Mouse (Mus musculus) testis, postnatal 14 days (tissue): ENCODE measurements around the gene Nr3c2.

Experiments
- DNase-seq: peaks from one replicate; pipeline ENCODE4 v3.0.0; 2021; ENCODE audit warnings: low spot score

The Nr3c2 gene

DNA sequence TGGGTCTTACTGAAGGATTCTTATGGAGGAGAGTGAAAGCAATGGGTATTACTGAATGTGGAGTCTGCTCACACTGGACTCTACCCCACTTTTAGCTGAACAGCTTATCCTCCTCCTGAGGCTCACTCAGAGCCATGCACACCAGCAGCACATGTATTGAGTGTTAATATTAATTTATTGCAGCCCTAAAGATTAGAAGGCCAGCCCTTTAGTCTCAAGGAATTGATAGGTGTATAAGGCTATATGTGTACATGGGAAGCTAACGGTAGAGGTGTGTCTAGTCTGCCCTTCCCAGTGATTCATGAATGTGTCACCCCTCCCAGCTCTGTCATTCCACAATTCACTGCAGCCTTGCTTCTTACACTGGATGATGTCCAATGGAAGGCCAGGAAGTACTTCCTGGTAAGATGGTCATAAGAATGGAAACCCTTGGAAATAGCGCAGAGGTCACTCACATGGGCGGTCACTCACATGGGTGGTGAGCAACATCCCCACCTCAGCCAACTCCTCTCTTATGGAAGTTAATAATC is 156.3 kb downstream of the Nr3c2 start:
- DNase-seq: no peak

DNA sequence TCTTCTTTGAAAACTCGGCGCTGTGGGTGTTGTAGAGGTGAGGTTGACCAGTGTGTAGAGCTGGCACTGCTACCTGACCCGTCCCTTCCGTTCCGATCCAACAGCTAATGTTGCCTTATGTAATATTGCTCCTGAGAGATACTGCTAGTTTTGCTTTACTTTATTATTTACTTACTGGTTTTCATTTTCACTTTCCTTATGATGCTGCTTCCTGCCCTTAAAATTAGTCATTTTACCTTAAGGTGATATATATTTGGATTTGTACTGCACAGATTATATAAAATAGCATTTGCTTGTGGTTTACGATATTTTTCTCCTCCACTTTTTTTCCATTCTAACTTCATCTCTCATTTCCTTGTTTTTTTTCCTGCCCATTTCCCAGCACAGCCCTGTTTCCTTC is 157.6 kb downstream of the Nr3c2 start:
- DNase-seq: no peak

DNA sequence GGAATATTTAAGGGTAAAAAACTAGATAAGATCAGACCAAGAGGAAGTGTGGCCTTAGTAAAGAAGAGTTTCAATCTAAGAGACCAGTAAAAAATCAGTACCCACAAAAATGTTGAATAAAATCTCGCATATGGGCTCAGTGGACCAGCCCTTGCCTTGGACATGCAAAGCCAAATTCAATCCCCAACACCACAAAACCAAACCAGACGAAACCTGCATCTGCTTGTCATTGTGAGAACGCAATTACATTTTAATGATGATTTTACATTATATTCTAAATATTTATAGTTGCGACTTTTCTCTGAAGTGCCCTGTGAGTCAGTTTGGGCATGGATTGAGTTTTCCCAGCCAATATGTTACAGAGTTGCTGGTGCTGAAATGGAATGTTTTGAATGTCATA is 183.4 kb downstream of the Nr3c2 start:
- DNase-seq: no peak

DNA sequence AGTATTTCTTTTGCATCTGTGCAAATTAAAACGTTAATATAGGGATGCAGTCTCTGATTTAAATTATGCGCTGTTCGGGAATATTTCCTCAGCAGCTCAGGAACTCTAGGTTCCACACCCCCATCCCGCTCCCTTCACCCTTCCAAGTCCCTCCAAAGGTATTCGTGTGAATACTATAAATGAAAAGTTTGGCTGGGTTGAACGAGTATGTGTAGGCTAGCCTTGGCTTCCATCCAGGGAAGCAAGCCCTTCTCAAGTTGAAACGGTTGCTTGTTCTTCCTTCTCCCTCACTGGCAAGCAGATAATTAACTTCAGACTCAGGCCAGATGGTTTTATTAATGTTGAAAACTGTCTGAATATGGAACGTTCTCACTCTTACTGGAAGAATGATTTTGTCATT is 186.8 kb downstream of the Nr3c2 start:
- DNase-seq: no peak

DNA sequence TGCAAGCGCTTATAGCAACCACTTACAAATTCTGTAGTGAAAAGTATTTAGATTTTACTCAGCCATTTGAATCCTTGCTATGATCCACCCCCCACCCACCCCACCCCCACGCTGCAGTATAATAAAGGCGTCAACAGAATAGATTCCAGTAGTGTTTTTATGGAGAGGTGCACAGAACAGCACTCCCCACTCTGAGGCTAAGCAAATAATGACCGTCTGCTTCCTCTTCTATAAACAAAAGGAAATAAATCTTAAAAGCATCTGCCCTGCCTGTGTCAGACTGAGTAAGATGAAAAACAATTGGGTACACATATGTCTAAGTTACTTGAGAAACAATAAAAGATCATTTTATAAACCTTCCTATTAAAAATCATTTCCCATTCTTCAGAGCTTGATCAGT is 197.5 kb downstream of the Nr3c2 start:
- DNase-seq: no peak

DNA sequence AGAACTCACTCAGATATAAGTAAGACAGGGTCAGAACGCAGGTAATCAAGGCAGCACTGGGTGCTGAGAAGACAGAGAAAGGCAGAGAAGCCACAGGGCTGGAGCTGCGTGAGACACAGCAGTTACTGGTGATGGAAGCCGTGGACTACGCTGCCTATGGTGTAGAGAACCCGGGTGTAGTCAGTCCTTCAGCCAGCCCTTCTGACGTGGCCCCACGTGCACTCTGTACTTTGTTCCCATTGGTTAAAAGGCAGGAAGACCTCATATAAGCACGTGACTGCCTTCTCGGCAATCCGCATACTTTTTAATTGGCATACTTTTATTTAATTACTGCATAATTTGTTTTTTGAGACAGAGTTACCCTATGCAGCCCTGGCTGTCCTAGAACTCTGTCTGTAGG is 198.9 kb downstream of the Nr3c2 start:
- DNase-seq: peak; percentile 33

DNA sequence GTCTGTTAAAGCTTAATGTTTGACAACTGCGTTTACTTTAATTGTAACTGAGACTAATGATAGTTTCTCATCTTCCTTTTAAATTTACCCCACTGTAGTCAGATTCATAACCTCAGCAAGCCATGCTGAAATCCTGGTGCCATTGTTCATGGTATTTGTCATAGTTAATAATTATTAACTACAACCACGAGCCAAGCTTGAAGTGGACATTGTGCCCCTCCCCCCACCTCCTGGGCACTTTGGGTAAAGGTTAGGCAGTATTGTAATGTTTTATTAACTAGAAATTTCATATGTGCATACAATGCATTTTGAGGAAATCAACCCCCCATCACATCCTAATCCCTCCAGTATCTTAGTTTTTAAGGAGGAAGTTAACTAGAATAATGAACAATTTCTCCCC is 201.1 kb downstream of the Nr3c2 start:
- no peak for DNase-seq

DNA sequence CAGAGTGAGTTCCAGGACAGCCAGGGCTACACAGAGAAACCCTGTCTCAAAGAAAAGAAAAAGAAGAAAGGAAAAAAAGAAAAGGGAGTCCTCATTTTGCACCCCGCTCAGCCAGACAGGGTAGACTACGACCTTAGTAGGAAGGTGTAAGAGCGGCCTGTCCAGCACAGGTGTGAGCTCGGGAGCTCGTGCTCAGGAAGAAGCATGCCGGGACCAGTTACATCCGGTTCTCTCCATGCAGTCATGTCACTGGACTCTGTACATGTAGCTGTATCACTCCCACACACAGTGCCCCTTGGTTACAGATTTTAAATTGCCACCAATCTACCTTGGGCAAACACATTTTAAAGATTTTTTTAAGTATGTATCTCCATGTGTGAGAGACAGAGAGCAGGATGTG is 203.6 kb downstream of the Nr3c2 start:
- DNase-seq: no peak

DNA sequence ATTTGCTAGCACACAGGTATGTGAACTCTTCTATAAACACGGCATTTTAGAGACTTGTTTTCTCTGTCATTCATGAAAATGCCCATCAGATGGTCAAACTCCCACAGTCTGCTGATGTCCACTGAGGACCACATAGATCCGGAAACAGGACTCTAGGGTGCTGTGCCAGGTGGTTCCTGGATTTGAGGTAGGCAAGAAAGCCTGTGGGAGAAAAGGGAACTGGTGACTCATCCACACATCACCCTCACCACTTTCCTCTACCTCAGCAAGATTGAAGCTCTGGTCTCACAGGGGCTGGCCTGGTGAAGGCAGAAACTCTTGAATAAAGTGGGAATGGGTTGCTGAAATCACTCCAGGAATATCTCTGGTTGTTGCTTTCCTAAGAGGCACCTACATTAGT is 213.5 kb downstream of the Nr3c2 start:
- no peak for DNase-seq

DNA sequence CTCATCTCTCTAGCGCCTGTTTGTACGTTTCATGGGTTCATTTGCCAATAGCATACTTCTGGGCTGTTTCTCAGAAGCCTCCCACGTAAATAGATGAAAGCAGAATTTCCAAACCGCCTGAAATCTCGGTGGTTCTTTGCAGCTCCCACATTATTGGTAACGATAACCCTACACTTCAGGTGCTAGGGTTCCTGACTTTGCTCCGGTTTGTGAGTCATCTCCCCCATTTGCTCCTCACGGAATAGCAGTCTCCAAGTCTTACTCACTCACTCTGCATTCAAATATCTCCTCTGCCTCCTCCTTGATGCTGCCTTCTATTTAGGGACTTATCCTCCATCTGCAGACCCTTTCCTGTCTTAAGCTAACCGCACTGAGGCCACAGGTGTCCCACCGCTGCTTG is 215.5 kb downstream of the Nr3c2 start:
- DNase-seq: no peak

DNA sequence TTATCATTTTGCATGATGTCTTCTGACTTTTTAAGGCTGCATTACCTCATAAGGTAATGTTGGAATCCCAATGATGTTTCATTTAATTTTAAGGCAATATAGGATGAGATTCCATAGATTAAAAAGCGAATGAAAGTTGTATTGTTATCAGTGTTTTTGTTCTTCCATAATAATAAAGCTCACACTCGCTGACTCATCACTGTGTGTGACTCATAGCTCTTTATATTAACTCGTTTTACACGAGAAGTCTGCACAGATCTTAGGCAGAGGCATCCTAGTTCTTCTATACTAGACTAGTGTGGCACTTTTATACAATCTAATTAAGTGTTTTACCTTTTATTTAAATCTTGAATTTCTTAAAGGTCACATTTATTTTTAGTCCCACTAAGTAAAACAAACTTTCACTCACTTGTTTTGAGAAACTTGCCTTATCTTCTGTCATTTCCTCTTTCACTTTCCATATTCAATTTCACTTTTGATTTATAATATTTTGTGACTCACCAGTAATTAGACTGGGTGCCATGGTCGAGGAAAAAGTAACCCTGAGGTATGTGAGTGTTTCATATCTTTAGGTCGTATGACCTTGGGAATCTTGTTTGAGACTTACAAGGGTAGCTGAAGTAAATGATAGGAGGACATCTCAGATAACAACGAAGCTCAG is 217.3 kb downstream of the Nr3c2 start:
- DNase-seq: no peak

DNA sequence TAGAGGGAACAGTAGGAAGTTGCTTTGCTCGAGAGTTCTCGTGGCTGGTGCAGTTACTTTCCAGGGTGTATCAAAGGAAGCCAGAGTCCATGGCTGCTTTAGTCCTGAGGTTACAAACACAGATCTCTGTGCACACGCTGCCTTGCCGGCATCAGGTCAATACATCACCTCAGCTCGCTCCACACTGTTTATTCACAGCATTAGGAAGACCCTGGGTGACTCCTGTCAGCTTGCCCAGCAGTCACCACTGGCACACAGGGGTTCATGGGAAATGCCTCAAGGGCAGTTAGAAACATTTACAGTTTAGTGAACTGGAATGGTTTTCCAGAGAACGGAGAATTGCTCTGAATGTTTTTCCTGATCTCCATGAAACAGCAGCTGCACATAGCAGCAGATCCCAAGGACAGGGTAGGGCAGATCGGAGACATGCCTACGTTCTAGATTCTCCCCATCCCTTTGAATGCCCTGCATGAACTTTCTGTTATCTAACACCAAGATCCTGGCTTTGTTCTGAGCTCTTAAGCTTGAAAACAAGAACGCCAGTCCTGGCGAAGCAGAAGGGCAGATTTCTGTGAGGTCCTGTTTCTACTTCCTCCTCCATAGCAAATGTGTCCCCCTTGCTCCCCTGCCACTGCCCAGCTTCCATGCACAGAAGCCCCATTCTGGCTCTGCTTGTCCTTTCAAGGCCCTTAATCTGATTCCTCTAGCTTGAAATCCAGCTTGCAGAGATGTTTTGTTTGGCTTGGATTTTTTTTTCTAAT is 221.7 kb downstream of the Nr3c2 start:
- no peak for DNase-seq

DNA sequence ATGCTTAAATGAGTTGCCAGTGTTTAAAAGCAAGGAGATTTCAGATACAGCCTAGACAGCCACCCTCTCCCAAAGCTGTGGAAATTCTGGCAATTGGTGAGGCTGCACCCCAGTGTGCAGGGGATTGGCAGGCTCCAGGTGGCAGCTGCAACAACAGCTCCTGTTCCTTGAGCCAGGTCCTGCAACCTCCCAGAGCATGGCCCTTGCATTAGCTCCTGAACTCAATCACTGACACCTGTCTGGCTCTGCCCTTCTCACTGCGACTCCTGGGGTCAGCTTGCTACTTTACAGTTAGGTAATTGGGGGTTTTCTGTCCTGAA is 222.3 kb downstream of the Nr3c2 start:
- no peak for DNase-seq

DNA sequence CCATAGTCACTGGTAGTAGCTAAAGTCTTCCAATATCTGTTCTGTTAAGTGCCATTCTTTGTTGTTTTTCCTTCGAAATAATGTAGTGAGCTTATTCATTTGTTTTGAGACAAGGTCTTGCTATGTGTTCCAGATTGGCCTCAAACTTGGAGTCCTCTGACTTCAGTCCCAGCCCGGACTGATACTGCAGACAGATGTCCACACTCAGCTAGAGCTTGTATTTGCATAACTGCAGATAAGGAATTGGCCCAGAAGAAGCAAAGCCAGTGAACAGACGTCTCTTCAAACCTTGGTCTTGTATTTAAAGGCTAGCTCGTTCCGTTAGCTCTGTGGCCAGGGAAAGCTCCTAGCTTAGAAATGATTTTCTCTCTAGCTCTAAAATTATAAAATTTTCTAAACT is 223.1 kb downstream of the Nr3c2 start:
- no peak for DNase-seq

DNA sequence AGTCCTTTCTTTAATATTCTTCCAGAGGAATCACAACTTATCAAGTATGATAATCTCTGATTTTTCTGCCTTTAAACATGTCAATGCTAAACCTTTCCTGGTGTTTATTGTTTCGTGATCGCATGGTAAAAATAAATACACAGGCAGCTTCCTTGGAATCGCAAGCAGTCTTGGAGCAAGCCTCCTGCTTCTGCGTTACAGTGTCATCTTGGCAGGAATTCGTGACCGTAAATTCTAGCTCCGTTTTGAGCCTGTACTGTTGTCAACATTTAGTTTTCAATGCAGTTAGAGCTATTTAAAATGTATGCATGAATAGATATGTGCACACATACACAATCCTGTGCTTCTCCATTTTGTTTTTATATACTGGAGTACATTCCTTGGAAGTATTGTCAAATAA is 226.5 kb downstream of the Nr3c2 start:
- no peak for DNase-seq

DNA sequence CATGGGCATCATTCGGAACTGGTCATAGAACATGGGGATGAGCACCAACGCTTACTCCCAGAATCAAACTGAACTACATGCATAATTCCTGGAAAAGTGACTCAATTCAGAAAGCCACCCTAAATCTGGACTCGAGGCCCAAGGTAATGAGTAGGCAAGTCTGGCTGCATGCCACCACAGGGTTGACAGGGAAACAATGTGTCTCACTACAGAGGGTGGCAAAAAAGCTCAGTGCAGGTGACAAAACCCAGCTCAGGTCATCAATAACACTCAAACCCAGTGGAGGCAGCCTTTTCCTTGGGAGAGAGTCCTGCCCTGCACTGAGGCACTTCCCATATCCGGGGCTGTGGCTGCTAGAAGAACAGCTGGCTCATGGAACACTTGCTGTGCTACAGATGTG is 228.8 kb downstream of the Nr3c2 start:
- no peak for DNase-seq

DNA sequence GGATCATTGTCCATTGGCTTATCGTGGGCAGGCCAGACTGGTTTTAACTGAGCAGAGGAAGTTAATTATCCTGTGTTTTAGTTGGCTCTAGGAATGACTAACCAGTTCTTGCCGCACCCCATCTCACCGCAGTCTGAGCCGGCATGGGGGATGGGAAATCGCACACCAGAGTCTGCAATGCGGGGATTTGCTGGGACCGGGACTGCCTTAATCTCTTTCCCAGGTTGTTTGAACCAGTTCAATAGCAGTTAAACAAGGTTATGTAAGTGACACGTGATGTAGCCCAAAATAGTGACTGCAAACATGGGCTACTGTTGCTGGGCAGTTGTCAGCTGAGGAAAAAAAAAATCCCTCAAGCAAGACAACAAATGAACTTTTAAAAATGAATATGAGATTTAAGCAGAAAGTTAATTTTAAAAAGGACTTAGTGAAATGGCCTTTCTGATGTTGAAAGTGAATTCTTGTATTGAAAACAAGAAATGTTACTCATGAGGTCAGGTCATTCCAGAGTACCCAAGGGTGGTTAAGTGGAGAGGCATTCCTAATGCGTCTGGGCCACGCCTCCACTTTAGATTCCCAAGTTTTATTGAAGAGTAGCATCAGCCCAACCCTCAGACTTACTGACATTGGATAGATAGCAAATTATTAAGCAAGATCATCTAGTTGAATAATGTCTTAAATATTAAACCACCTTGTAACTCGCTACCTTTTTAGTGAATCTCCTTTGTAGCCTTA is 233.8 kb downstream of the Nr3c2 start:
- DNase-seq: no peak

DNA sequence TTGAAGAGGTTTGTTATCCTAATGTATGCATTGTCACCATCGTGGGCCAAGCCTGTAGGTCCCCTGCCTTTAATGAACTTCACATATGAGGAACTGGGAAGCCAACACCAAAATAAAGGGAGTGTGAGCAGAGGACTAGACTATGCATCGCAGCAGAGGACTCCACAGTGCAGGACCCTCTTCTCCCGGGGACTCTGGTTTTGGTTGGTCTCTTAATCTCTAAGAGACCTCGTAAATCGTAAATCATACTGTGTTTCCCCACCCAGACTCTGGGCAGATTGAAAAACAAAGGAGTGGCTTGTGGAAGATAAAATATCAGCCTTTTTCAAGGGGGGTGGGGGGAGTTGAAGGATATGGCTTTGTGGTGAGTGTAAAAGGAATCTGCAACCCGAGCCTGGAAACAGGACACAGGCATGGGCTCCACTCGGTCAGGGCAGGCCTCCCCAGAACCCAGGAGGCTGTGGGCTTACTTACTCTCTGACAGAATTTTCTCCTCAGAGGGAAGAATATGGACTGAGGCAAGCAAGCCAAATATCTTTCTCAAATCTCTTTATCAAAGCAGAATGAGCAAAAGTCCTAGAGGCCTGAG is 234.6 kb downstream of the Nr3c2 start:
- no peak for DNase-seq

DNA sequence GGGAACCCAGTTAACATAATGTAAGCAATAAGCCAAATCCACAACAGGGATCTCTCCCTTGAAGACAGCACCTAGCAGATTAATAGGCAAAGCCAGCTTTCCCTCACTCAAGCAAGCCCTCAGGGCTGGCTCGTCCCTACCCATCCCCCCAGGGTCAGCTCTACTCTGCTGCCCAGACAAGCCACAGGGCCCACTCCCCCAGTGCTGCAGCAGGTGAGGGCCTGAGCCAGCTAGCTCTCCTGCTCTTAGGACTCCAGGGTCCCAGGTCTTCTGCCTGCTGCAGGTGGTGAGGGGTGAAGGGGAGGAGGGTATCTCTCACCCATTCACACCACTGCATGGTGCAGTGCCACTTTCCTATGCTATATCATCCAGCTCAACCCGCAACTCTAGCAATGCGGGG is 246.0 kb downstream of the Nr3c2 start:
- DNase-seq: no peak

DNA sequence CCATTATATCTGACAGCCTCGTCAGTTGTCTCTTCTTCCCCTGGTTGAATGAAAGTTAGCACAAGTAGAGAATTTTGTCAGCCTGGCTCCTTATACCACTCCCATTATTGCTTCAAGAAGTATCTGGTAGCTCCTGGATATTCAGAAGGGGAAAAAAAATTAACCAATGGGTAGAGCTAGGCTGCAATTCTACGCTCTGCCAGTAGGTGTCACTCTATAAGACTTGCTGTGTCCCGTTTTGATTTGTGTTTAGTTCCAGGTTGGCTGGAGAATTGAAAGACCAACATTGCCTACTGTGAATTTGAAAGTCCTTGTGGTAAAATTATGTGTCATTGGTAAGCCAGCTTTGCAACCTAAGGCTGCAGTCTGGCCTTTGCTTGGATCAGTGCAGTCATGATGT is 255.3 kb downstream of the Nr3c2 start:
- DNase-seq: no peak

DNA sequence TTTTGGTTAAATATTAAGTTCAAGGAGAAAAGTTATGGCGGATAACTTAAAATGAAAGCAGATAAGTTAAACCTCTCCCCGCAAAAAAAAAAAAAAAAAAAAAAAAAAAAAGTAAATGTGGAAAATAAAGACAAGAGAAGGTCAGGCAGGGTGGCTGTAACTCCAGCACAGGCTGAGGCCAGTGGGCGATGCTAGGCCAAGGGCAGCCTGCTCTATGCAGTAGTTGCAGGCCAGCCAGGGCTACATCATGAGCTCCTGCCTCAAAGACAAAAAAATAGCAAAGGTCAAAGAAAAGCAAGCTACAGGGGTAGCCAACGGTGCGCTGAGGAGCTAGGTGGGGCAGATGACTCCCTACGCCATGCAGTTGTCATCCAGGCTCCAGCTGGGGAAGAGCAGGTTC is 270.1 kb downstream of the Nr3c2 start:
- no peak for DNase-seq

DNA sequence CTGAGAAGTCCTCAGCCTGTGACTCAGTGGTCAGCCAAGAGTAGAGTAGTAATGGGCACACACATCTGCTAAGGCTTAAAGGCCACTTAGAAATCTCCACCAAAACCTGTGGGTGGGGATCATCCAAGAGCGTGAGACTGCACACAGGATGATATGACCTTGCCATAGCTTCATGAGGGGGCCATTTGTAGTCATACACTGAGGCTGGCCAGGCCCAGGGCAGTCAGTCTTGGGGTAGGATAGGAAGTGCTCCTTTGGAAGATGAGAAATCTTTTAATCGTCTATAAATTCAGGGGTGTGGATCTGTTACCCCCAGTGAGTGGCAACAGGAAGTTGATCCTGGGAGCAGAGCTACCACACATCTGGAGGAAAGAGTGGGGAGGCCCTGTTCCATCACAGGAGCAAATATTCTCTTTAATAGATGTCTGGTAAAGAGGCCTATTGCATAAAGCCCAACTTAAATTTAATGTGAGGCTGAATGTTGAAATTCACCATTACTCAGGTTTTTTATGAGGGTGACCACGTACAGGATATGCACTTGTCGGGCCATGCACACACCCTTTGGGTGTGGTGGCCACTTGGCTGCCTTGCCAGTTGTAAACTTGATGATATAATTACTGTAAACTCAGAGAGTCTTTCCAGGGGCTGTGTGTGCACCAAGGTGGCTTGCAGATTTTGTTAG is 270.7 kb downstream of the Nr3c2 start:
- DNase-seq: no peak

DNA sequence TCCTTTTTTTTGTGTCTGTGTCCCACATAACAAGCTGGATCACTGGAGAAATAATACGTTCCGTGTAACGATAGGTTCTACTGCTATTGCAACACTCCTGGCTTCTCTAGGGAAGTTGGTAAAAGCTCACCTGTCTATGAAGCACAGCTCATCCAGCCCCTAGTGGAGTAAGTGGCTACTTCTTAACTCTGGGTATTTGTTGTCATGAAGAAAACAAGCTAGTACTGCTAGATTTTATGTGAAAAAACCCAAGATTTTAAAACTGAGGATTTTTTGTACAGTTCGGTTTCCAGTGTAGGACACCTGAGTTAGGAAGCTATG is 271.2 kb downstream of the Nr3c2 start:
- no peak for DNase-seq
